Mouse (Mus musculus) small intestine, adult 2 months (tissue): ENCODE data around the gene Nars2. TPM values are rescaled to one million over a fixed set of nuclear protein-coding genes. Genes with fewer than 3 reads are reported as not detected.

Experiments
- H3K27ac ChIP-seq: fragments of 200-500 bp; 2 replicates; pipeline ENCODE4 v1.5.1; 2012; ENCODE audit warnings: low read depth, low read length, control low read depth, inconsistent platforms; ENCODE audit not compliant: insufficient read depth
- H3K27me3 ChIP-seq: fragments of 200-500 bp; 2 replicates; pipeline ENCODE4 v1.6.1; 2012; ENCODE audit warnings: mild to moderate bottlenecking, moderate library complexity, low read length, inconsistent platforms; ENCODE audit not compliant: control insufficient read depth, insufficient read depth
- H3K36me3 ChIP-seq: fragments of 200-500 bp; 2 replicates; pipeline ENCODE4 v1.6.1; 2012; ENCODE audit warnings: mild to moderate bottlenecking, low read length, control low read depth, inconsistent platforms; ENCODE audit not compliant: control insufficient read depth, insufficient read depth
- H3K4me1 ChIP-seq: fragments of 200-500 bp; 2 replicates; pipeline ENCODE4 v1.6.1; 2012; ENCODE audit warnings: low read length, inconsistent platforms, mixed read lengths; ENCODE audit not compliant: control insufficient read depth, insufficient read depth, insufficient read length
- H3K4me3 ChIP-seq: fragments of 200-500 bp; 2 replicates; pipeline ENCODE4 v1.5.1; 2012; ENCODE audit warnings: low read depth, mild to moderate bottlenecking, control low read depth, inconsistent platforms, low read length, moderate library complexity
- CTCF ChIP-seq: fragments of 200-500 bp; IDR thresholded peaks from 2 replicates; pipeline ENCODE4 v1.5.1; 2012; ENCODE audit warnings: low read depth, mild to moderate bottlenecking, control low read depth, inconsistent platforms, low read length, moderate library complexity, mixed read lengths; ENCODE audit not compliant: insufficient replicate concordance, insufficient read length; ENCODE audit errors: extremely low read depth
- POLR2A ChIP-seq: fragments of 200-500 bp; IDR thresholded peaks from 2 replicates; pipeline ENCODE4 v1.6.1; 2012; ENCODE audit warnings: low read depth, mild to moderate bottlenecking, control low read depth, inconsistent platforms, low read length, moderate library complexity
- WGBS: fragments of 180-500 bp; shearing (Covaris S2); methylation state at CpG from one replicate; pipeline ENCODE4 v1.1.7; 2018; 5-methylcytosine and 5-hydroxymethylcytosine counted together
- polyA plus RNA-seq: library from polyadenylated mRNA; depleted of rRNA; stranded (reverse); fragments of >200 nt; gene quantifications from 2 replicates; pipeline ENCODE4 v1.2.3, GENCODE M21; 2012

The Nars2 gene
- polyA plus RNA-seq, 1 experiment = 0.90 TPM

DNA sequence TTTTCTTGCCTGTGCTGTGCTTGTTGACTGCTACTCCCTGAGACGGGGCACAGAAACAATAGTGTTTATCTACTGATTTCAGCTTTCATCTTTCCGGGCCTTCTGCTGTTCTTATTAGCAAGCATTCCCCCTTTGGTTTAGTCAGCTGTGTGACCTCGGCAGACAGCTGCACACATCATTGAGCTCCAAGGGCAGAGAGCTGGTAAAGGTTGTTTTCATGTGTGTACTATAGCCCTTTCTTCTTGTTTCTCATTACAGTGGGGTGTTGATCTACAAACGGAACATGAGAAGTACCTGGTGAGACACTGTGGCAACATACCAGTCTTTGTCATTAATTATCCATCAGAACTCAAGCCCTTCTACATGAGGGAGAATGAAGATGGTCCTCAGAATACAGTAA lies 88.3 kb downstream of the Nars2 start:
- TF ChIP-seq POLR2A = no peak
- no peak for TF ChIP-seq CTCF
- WGBS = 79% methylated on average over 4 of the region's 4 CpGs
- Histone ChIP-seq H3K27me3 (no peaks in the 10 kb centered on the region), H3K4me3 (no peak overlapping the region), H3K36me3 (peaks cover 15% of the 10 kb centered on the region), H3K4me1 (no peaks in the 10 kb centered on the region), H3K27ac (no peak overlapping the region)

DNA sequence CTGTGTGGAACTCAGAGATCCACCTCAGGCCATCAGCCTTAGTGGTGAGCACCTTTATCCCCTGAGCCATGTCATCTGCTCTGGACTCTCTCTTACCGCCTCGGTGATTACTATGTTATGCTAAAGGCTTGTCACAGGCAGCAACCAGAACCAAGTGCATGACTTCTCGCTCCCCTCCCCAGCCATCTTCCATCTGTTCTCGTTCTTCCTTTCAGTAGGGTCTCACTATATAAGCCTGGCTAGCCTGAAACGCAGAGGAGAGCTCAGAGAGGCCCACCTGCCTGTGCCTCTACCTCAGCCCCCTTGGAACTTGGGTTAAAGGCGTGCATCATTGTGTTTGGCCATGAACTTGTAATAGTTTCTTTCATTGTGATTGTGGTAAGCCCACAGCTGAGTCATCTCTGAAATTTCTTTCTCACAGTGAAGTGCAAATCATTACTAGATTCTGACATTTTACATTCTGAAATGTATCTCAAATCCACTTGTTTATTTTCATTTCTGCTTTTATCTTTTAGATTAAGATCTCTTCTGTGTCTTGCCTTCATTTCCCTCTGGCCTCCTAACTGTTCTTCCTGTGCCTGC lies 90.7 kb downstream of the Nars2 start:
- Histone ChIP-seq H3K4me3 (no peak overlapping the region), H3K4me1 (no peaks in the 10 kb centered on the region), H3K36me3 (peaks cover 13% of the 10 kb centered on the region), H3K27me3 (no peaks in the 10 kb centered on the region), H3K27ac (no peak overlapping the region)
- no peak for TF ChIP-seq CTCF
- no peak for TF ChIP-seq POLR2A
- 92% methylated on average over 6 of the region's 6 CpGs for WGBS

DNA sequence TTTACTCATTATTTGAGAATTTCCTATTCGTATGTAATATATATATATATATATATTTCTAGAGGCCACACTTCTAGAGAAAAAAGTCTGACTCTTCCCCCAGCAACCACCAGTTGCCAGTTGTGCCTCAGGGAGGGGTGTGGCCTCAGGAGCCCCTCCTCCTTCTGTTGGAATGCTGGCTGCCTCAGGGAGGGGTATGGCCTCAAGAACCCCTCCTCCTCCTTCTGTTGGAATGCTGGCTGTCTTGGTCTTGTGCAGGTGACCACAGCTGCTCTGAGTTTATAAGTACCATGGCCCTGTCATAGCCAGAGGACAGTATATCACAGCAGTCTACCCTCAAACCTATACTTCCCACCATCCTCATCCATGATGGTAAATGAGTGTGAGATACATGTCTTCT lies 91.7 kb downstream of the Nars2 start:
- 95% methylated on average over 1 of the region's 1 CpGs for WGBS

DNA sequence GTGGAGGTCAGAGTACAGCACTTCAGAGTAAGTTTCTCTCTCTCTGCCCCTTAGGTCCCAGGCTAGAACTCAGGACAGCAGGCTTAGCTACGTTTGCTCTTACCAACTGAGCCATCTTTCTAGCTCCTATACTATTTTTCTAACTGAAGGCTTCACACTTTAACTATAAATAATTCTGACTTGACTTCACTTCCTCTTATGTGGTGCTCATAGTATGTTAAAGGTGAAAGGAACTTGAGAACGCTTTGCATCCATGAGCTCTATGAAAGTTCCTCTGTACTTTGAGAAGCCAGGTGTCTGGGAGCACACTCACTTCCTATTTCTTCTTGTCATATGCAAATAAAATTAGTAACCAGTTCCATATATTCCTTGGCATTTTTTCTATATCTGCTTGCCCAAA lies 109.7 kb downstream of the Nars2 start:
- Histone ChIP-seq H3K27ac (no peak overlapping the region), H3K4me3 (no peak overlapping the region), H3K36me3 (peaks cover 9% of the 10 kb centered on the region), H3K27me3 (no peaks in the 10 kb centered on the region), H3K4me1 (no peaks in the 10 kb centered on the region)
- WGBS = 95% methylated on average over 2 of the region's 2 CpGs
- TF ChIP-seq POLR2A = no peak
- TF ChIP-seq CTCF = no peak

More for the DNA sequence above, 91.7 kb downstream of the Nars2 start:
- Histone ChIP-seq H3K4me1 (no peaks in the 10 kb centered on the region), H3K27me3 (no peaks in the 10 kb centered on the region), H3K4me3 (no peak overlapping the region), H3K27ac (no peak overlapping the region), H3K36me3 (peaks cover 15% of the 10 kb centered on the region)
- TF ChIP-seq POLR2A (no peak), CTCF (no peak)

DNA sequence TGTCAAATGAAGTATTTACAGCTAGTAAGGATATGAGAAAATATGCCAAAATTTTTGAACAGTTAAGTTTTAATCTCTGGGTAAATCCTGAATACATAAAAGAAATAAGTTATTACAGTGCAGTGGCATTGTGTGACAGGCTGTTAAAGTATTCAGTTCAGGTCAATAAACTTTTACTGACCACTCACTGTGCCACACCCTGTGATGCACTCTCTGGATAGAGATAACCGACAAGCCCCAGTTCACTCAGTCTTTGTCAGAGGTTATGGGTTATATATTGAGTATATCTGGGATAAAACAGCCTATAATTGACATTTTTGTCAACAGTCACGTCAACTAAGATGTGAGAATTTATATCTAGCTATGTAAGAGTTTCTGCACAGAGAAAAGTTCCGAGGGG lies 120.2 kb downstream of the Nars2 start:
- TF ChIP-seq POLR2A (no peak), CTCF (no peak)
- WGBS = 64% methylated on average over 3 of the region's 3 CpGs
- H3K4me3 ChIP-seq = no peak overlapping the region
- no peaks in the 10 kb centered on the region for H3K27me3 ChIP-seq
- no peaks in the 10 kb centered on the region for H3K36me3 ChIP-seq
- H3K27ac ChIP-seq = no peak overlapping the region
- H3K4me1 ChIP-seq = peaks cover under 1% of the 10 kb centered on the region; the same call in 1 of the 2 replicates

GRCm38 (mm10) chr7:97072061-97072460 lies 120.8 kb downstream of the Nars2 start:
- no peak overlapping the region for H3K4me3 ChIP-seq
- H3K27me3 ChIP-seq = no peaks in the 10 kb centered on the region
- no peak for TF ChIP-seq POLR2A
- no peak for TF ChIP-seq CTCF
- H3K36me3 ChIP-seq = no peaks in the 10 kb centered on the region
- H3K27ac ChIP-seq = no peak overlapping the region
- WGBS = 70% methylated on average over 5 of the region's 5 CpGs
- peaks cover 3% of the 10 kb centered on the region; the same call in 1 of the 2 replicates for H3K4me1 ChIP-seq

GRCm38 (mm10) chr7:97074974-97075373 lies 123.7 kb downstream of the Nars2 start:
- no peaks in the 10 kb centered on the region for H3K27me3 ChIP-seq
- no peak overlapping the region for H3K4me3 ChIP-seq
- no peak overlapping the region for H3K27ac ChIP-seq
- H3K4me1 ChIP-seq = peaks cover 3% of the 10 kb centered on the region; the same call in 1 of the 2 replicates
- TF ChIP-seq CTCF (no peak), POLR2A (no peak)
- no peaks in the 10 kb centered on the region for H3K36me3 ChIP-seq
- 67% methylated on average over 1 of the region's 1 CpGs for WGBS

GRCm38 (mm10) chr7:97076977-97077376 lies 125.7 kb downstream of the Nars2 start:
- Histone ChIP-seq H3K27me3 (no peaks in the 10 kb centered on the region), H3K36me3 (no peaks in the 10 kb centered on the region), H3K4me3 (no peak overlapping the region), H3K27ac (no peak overlapping the region), H3K4me1 (peaks cover 8% of the 10 kb centered on the region)
- no peak for TF ChIP-seq CTCF
- TF ChIP-seq POLR2A = no peak
